Mouse (Mus musculus) neutrophil, adult 5-6 weeks (primary cell): ENCODE results near the gene Elac2. TPM values are rescaled to one million over a fixed set of nuclear protein-coding genes. Genes with fewer than 3 reads are reported as not detected.

Experiments used
- ATAC-seq: fragments of 151-379, 151-347 bp; 2 replicates; pipeline ENCODE4 v1.8.0; 2017; ENCODE audit warnings: mild to moderate bottlenecking, moderate TSS enrichment; ENCODE audit not compliant: insufficient number of reproducible peaks, poor library complexity, low FRiP score, severe bottlenecking; ENCODE audit errors: extremely low read depth
- total RNA-seq: library from RNA; stranded (forward); fragments of 200-1000 nt; gene quantifications from 2 replicates; pipeline ENCODE4 v1.2.3, GENCODE M21; 2017

Elac2 gene
- total RNA-seq, 1 experiment from 2014 or later = 19.9 TPM

DNA sequence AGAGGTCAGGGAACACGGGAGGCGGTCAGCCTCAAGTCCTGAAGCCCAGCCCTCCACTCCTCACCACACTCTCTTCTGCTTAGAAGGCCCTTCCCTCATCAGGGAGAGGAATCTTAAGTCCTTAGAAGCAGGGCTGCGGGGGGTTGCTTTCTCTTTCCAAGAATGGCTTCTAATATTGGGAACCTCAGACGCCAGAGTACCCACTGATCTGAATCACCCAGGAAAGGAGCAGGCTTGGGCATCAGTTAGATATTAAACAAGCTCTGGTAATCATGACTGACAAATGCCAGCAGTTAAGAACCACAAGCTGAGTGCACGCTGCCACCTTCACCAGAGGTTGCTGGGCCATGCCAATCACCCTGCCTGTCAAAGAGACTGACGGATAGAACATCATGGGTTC lies 35.1 kb downstream of the Elac2 start:
- no peak for ATAC-seq

DNA sequence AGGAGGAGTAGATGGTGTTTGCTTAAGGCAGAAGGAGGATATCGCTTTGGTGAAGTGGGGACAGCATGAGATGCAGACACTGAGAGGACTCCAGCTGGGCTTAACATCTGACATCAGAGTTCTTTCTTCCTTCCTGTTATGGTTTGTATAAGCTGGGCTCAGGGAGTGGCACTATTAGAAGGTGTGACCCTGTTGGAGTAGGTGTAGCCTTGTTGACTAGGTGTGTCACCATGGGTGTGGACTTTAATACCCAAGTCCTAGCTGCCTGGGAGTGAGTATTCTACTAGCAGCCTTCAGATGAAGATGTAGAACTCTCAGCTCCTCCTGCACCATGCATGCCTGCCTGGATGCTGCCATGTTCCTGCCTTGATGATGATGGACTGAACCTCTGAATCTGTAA lies 37.9 kb downstream of the Elac2 start:
- no peak for ATAC-seq

GRCm38 (mm10) chr11:65020744-65021143 lies 41.9 kb downstream of the Elac2 start:
- ATAC-seq = no peak

GRCm38 (mm10) chr11:65022771-65023170 lies 43.9 kb downstream of the Elac2 start:
- ATAC-seq = no peak

DNA sequence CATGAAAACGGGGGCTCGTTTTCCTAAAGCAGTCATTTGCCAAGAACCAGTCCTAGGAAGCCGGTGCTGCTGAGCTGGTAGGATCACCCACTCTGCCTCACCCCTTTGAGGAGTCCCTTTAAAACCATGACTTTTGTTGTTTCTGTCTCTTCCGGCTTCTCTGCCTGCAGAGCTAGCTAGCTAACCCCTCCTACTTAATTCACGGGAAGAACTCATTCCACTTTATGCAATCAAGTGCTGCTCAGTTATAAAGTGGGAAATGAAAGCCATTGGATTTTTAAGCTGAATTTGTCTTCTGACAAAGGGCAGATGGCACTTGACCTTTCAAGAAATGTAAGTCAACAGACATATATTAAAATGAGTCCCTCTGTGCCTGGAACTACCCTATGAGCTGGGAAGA lies 49.2 kb downstream of the Elac2 start:
- no peak for ATAC-seq

DNA sequence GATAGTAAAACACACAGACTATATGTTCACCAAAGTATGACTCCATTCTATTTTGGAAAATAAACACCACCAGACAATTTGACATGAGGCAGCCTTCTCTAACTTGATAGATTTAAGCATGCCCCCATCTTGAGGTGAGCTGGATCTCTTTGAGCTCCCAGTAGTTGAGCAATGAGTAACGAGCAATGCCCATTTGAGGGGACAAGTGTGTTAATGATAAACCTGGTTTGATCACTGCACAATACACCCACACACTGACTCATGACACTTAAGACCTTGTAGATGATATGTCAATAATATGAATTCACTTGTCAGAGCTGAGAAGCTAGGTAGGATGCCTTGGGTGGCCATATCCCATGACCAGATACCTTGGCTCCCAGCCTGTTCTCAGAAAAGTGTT lies 51.4 kb downstream of the Elac2 start:
- ATAC-seq = no peak

GRCm38 (mm10) chr11:65032221-65032620 lies 53.4 kb downstream of the Elac2 start:
- no peak for ATAC-seq

GRCm38 (mm10) chr11:65038996-65039395 lies 60.2 kb downstream of the Elac2 start:
- ATAC-seq = no peak

DNA sequence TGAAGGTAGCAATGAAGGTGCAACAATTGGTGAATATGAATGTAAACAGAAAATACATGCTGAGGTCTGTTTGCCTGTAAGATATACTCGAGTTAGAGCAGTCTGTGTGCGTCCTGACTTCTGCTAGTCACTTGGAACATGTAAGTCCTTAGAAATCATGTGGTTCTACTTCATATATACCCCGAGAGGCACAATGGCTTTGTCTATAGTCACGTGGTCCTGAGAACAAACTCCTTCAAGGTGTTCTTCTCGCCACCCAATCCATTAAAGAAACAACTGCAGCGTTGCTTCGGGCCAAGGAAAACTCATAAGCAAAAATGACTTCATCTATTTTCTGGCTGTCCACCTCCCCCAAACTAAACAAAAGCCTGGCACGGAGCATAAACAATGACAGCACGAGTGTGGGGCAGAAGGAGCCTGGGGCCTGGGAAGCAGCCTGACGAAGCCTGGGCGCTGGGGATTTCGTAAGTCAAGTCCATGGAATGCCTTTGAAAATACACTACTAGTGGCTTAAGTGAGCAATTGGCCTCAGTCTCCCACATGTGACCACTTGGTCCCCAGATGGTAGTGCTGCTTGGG lies 60.8 kb downstream of the Elac2 start:
- ATAC-seq = no peak

DNA sequence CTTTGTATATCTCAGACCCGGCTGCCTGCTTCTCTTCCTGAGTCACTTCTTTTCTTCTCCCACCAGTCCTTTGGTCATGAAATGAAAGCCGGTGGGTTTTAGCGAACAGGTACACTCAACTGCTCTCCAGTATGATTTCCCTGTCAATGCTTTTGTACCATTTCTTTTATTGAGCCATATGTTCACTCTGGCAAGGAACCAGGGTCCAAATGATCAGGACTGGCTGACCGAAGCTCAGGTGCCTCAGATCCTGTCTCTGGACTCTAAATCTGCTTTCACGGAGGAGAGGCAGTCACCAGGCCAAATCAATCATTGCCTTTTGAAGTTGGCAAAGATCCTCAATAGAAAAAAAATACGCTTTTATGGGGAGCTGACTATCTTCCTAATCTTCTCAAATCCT lies 61.7 kb downstream of the Elac2 start:
- ATAC-seq = no peak

DNA sequence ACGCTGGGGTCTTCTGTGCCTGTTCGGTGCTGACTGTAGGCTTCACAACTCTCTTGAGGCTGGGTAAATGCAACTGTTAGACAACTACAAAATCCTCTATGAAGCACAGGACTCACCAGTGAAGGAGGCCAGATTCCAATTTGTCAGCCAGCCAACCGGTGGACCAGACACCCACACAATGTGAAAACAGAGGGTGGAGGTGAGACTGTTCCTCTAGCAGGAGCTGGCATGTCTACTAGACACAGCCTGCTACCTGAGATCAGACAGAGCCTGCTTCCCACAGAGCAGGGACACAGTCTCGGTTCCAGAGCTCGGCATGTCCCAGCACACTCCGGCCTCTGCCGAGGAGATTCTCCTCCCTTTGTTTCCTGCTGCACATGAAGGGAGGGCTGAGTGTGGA lies 70.3 kb downstream of the Elac2 start:
- no peak for ATAC-seq

DNA sequence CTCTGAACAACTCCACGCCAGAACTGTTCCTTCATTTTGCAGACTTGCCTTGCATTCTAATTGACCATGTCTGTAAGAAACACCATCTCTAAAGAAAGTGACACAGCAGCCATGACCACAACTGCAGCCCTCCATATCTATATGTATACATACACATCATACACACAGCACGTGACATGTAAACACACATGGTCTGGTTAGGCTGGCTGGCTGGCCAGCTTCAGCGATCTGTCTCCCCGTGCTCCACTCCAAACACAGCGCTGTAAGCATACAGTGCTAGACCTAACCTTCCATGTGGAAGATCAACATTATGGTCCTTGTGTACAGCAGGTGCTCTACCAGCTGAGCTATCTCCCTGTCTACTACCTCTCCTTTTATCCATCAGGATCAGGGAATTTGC lies 72.0 kb downstream of the Elac2 start:
- no peak for ATAC-seq

Other genes starting within 250 kb of the Elac2 start
- not detected in 2 replicates for gene 1700086D15Rik, start 180.9 kb downstream of the Elac2 start, total RNA-seq
- gene Arhgap44, start 183.9 kb downstream of the Elac2 start, total RNA-seq = not detected in 2 replicates